Mouse (Mus musculus) left cerebral cortex, adult 11 months (tissue): ENCODE results near the gene Map6d1.

Experiments used
- DNase-seq: peaks from one replicate; pipeline ENCODE4 v3.0.0; 2022; ENCODE audit warnings: low spot score

Map6d1 gene

DNA sequence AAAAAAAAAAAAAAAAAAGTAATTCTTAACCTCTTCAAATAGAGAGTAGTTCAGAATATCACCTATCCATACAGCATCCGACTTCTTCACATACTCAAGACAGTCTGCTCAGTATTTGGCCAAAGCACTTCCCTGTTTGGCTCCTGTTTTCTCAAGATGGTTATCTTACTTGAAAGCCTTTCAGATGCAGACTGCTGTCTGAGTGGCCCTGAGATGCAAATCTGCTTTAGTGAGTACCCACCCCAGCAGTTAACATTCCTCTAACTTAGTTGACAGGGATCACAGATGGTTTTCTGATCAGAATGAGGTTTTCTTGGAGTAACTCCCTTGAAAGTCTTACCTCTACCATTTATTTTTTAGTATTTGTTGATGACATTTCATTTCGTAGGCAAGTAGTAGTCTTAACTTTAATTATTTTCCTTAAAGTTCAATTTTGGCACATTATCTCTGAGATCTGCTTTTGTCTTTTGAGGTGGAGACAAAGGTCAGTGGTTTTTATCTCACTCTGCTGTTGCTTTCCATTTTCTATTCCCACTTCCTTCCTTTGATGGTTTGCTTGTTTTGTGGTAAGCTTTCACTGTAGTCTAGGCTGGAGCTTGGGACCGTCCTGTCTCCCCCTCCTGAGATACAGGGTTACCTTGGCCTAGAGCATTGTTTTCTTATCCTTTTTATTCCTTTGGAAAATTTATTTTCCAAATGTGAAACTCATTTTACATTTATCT, 49.8 kb downstream of the Map6d1 start:
- no peak for DNase-seq

DNA sequence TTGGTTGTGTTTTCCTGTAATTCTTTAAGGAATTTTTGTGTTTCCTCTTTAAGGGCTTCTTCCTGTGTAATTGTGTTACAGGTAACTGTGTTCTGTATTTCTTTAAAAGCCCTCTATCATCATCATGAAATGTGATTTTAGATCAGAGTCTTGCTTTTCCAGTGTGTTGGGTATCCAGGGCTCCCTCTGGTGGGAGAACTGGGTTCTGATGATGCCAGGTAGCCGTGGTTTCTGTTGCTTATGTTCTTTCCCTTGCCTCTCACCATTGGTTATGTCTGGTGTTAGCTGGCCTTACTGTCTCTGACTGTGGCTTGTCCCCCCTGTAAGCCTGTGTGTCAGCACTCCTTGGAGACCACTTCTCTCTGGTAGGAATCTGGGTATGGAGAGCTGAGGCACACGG, 55.8 kb downstream of the Map6d1 start:
- DNase-seq, result peak; percentile 27
